Mouse (Mus musculus): ENCODE results near the gene Sft2d1. TPM values are rescaled to one million over a fixed set of nuclear protein-coding genes. Genes with fewer than 3 reads are reported as not detected.

The Sft2d1 gene
- polyA plus RNA-seq, 1 experiment from 2014 or later = 83.3 TPM

Other genes with a start within 250 kb of the Sft2d1 start
- 0.11 TPM in 1 of 2 replicates, not detected in the other for gene Gm49673, start 163.3 kb upstream of the Sft2d1 start, polyA plus RNA-seq (2014; fragmentation: Nextera tagmentation; extraction: Ambion mirVana)
- 19.3 and 22.2 TPM in 2 replicates for gene Rnaset2a, start 163.0 kb upstream of the Sft2d1 start, polyA plus RNA-seq (2014; fragmentation: Nextera tagmentation; extraction: Ambion mirVana)
- gene Fgfr1op, start 145.6 kb upstream of the Sft2d1 start, polyA plus RNA-seq (2014; fragmentation: Nextera tagmentation; extraction: Ambion mirVana) = 32.3 and 37.3 TPM in 2 replicates
- not detected in 2 replicates for gene Ccr6, start 75.1 kb upstream of the Sft2d1 start, polyA plus RNA-seq (2014; fragmentation: Nextera tagmentation; extraction: Ambion mirVana)
- 123 and 129 TPM in 2 replicates for gene Mpc1, start 28.2 kb upstream of the Sft2d1 start, polyA plus RNA-seq (2014; fragmentation: Nextera tagmentation; extraction: Ambion mirVana)
- 0.05 and 0.13 TPM in 2 replicates for gene Prr18, start 26.4 kb downstream of the Sft2d1 start, polyA plus RNA-seq (2014; fragmentation: Nextera tagmentation; extraction: Ambion mirVana)
- gene T2, start 44.9 kb downstream of the Sft2d1 start, polyA plus RNA-seq (2014; fragmentation: Nextera tagmentation; extraction: Ambion mirVana) = 0.29 and 0.43 TPM in 2 replicates
- gene T, start 123.3 kb downstream of the Sft2d1 start, polyA plus RNA-seq (2014; fragmentation: Nextera tagmentation; extraction: Ambion mirVana) = not detected in 2 replicates
- gene Pde10a, start 214.3 kb downstream of the Sft2d1 start, polyA plus RNA-seq (2014; fragmentation: Nextera tagmentation; extraction: Ambion mirVana) = 1.4 and 1.8 TPM in 2 replicates

Data from liver, embryonic 11.5 days (tissue).